Mouse (Mus musculus) kidney, adult 2 months (tissue): ENCODE measurements around the gene St3gal3.

Experiments used
- CTCF ChIP-seq: fragments of 200-500 bp; conservative IDR thresholded peaks from 2 replicates; pipeline ENCODE4 v1.5.1; 2011; ENCODE audit warnings: low read depth, mild to moderate bottlenecking, control low read depth, low read length, moderate library complexity, mixed read lengths; ENCODE audit not compliant: insufficient read depth, insufficient read length
- POLR2A ChIP-seq: fragments of 200-500 bp; IDR thresholded peaks from one replicate; pipeline ENCODE4 v1.6.1; 2011; ENCODE audit warnings: low read depth, low read length, control low read depth

GRCm38 (mm10) chr4:117997381-117998269 is 137.1 kb downstream of the St3gal3 start:
- TF ChIP-seq CTCF, result no peak
- TF ChIP-seq POLR2A, result no peak
